Mouse (Mus musculus): Measurements from ENCODE around the gene Gm28539. TPM values are rescaled to one million over a fixed set of nuclear protein-coding genes. Genes with fewer than 3 reads are reported as not detected.

Gm28539 gene
- polyA plus RNA-seq, 1 experiment from 2014 or later: not detected

GRCm38 (mm10) chr16:18916064-18916463 lies 79.7 kb downstream of the Gm28539 start:
- 97% methylated on average over 4 of the region's 4 CpGs for WGBS
- H3K9me3 ChIP-seq (ENCODE audit: control insufficient read depth, low read length): no peaks in the 10 kb centered on the region
- no peaks in the 10 kb centered on the region for H3K4me1 ChIP-seq (replicated peaks; ENCODE audit: control insufficient read depth, insufficient read depth, low read length)
- H3K27me3 ChIP-seq (replicated peaks; ENCODE audit: control insufficient read depth, insufficient read depth, low read length): no peaks in the 10 kb centered on the region
- no peak overlapping the region for H3K27ac ChIP-seq (ENCODE audit: low read depth)
- H3K36me3 ChIP-seq (ENCODE audit: control insufficient read depth, insufficient read depth, low read length): peaks cover 78% of the 10 kb centered on the region
- DNase-seq (ENCODE audit: low spot score): no peak
- H3K9ac ChIP-seq (ENCODE audit: low read length): no peak overlapping the region
- H3K4me2 ChIP-seq (ENCODE audit: low read length): no peak overlapping the region
- H3K4me3 ChIP-seq (ENCODE audit: low read depth, low read length): no peak overlapping the region
- ATAC-seq (replicated peaks; ENCODE audit: low FRiP score, low TSS enrichment, low read depth): no peak

GRCm38 (mm10) chr16:18921771-18922170 lies 85.4 kb downstream of the Gm28539 start:
- no peak for DNase-seq (ENCODE audit: low spot score)
- Histone ChIP-seq H3K27ac (ENCODE audit: low read depth) (no peak overlapping the region), H3K36me3 (ENCODE audit: control insufficient read depth, insufficient read depth, low read length) (peaks cover 94% of the 10 kb centered on the region), H3K9ac (ENCODE audit: low read length) (no peak overlapping the region), H3K27me3 (replicated peaks; ENCODE audit: control insufficient read depth, insufficient read depth, low read length) (no peaks in the 10 kb centered on the region), H3K9me3 (ENCODE audit: control insufficient read depth, low read length) (no peaks in the 10 kb centered on the region), H3K4me1 (replicated peaks; ENCODE audit: control insufficient read depth, insufficient read depth, low read length) (no peaks in the 10 kb centered on the region), H3K4me2 (ENCODE audit: low read length) (no peak overlapping the region), H3K4me3 (ENCODE audit: low read depth, low read length) (no peak overlapping the region)
- ATAC-seq (replicated peaks; ENCODE audit: low FRiP score, low TSS enrichment, low read depth): no peak
- WGBS: 82% methylated on average over 2 of the region's 2 CpGs

GRCm38 (mm10) chr16:18927963-18928362 lies 91.6 kb downstream of the Gm28539 start:
- H3K4me2 ChIP-seq (ENCODE audit: low read length): no peak overlapping the region
- 100% methylated on average over 1 of the region's 1 CpGs for WGBS
- H3K4me3 ChIP-seq (ENCODE audit: low read depth, low read length): no peak overlapping the region
- no peak overlapping the region for H3K27ac ChIP-seq (ENCODE audit: low read depth)
- no peak for ATAC-seq (replicated peaks; ENCODE audit: low FRiP score, low TSS enrichment, low read depth)
- peaks cover 80% of the 10 kb centered on the region for H3K36me3 ChIP-seq (ENCODE audit: control insufficient read depth, insufficient read depth, low read length)
- H3K4me1 ChIP-seq (replicated peaks; ENCODE audit: control insufficient read depth, insufficient read depth, low read length): no peaks in the 10 kb centered on the region
- no peak overlapping the region for H3K9ac ChIP-seq (ENCODE audit: low read length)
- DNase-seq (ENCODE audit: low spot score): no peak
- H3K9me3 ChIP-seq (ENCODE audit: control insufficient read depth, low read length): no peaks in the 10 kb centered on the region
- H3K27me3 ChIP-seq (replicated peaks; ENCODE audit: control insufficient read depth, insufficient read depth, low read length): no peaks in the 10 kb centered on the region

GRCm38 (mm10) chr16:18938321-18939082 lies 102.1 kb downstream of the Gm28539 start:
- ATAC-seq (replicated peaks; ENCODE audit: low FRiP score, low TSS enrichment, low read depth): no peak
- H3K4me1 ChIP-seq (replicated peaks; ENCODE audit: control insufficient read depth, insufficient read depth, low read length): no peaks in the 10 kb centered on the region

GRCm38 (mm10) chr16:18943906-18944305 lies 107.5 kb downstream of the Gm28539 start:
- DNase-seq (ENCODE audit: low spot score) (no peak), ATAC-seq (replicated peaks; ENCODE audit: low FRiP score, low TSS enrichment, low read depth) (no peak)
- Histone ChIP-seq H3K27me3 (replicated peaks; ENCODE audit: control insufficient read depth, insufficient read depth, low read length) (no peaks in the 10 kb centered on the region), H3K4me3 (ENCODE audit: low read depth, low read length) (no peak overlapping the region), H3K4me1 (replicated peaks; ENCODE audit: control insufficient read depth, insufficient read depth, low read length) (no peaks in the 10 kb centered on the region), H3K36me3 (ENCODE audit: control insufficient read depth, insufficient read depth, low read length) (peaks cover 50% of the 10 kb centered on the region), H3K9me3 (ENCODE audit: control insufficient read depth, low read length) (no peaks in the 10 kb centered on the region), H3K9ac (ENCODE audit: low read length) (no peak overlapping the region), H3K27ac (ENCODE audit: low read depth) (no peak overlapping the region), H3K4me2 (ENCODE audit: low read length) (no peak overlapping the region)
- 90% methylated on average over 6 of the region's 6 CpGs for WGBS

More at GRCm38 (mm10) chr16:18938321-18939082, 102.1 kb downstream of the Gm28539 start:
- H3K4me3 ChIP-seq (ENCODE audit: low read depth, low read length): no peak overlapping the region
- no peak overlapping the region for H3K27ac ChIP-seq (ENCODE audit: low read depth)
- WGBS: 81% methylated on average over 5 of the region's 5 CpGs
- no peaks in the 10 kb centered on the region for H3K9me3 ChIP-seq (ENCODE audit: control insufficient read depth, low read length)
- H3K9ac ChIP-seq (ENCODE audit: low read length): no peak overlapping the region
- no peaks in the 10 kb centered on the region for H3K27me3 ChIP-seq (replicated peaks; ENCODE audit: control insufficient read depth, insufficient read depth, low read length)
- DNase-seq (ENCODE audit: low spot score): no peak
- peaks cover 52% of the 10 kb centered on the region for H3K36me3 ChIP-seq (ENCODE audit: control insufficient read depth, insufficient read depth, low read length)
- H3K4me2 ChIP-seq (ENCODE audit: low read length): no peak overlapping the region

- Histone ChIP-seq H3K9me3 (ENCODE audit: control insufficient read depth, low read length) (no peaks in the 10 kb centered on the region), H3K36me3 (ENCODE audit: control insufficient read depth, insufficient read depth, low read length) (peaks cover 93% of the 10 kb centered on the region), H3K4me2 (ENCODE audit: low read length) (no peak overlapping the region), H3K4me1 (replicated peaks; ENCODE audit: control insufficient read depth, insufficient read depth, low read length) (no peaks in the 10 kb centered on the region), H3K27ac (ENCODE audit: low read depth) (no peak overlapping the region), H3K4me3 (ENCODE audit: low read depth, low read length) (no peak overlapping the region), H3K9ac (ENCODE audit: low read length) (no peak overlapping the region), H3K27me3 (replicated peaks; ENCODE audit: control insufficient read depth, insufficient read depth, low read length) (no peaks in the 10 kb centered on the region)
- 96% methylated on average over 9 of the region's 9 CpGs for WGBS
- ATAC-seq (replicated peaks; ENCODE audit: low FRiP score, low TSS enrichment, low read depth): no peak
- DNase-seq (ENCODE audit: low spot score): no peak
Measured at GRCm38 (mm10) chr16:18948941-18949340, 112.6 kb downstream of the Gm28539 start.

GRCm38 (mm10) chr16:18950351-18950750 lies 114.0 kb downstream of the Gm28539 start:
- no peaks in the 10 kb centered on the region for H3K9me3 ChIP-seq (ENCODE audit: control insufficient read depth, low read length)

GRCm38 (mm10) chr16:18952813-18953212 lies 116.4 kb downstream of the Gm28539 start:
- Histone ChIP-seq H3K36me3 (ENCODE audit: control insufficient read depth, insufficient read depth, low read length) (peaks cover 100% of the 10 kb centered on the region), H3K4me1 (replicated peaks; ENCODE audit: control insufficient read depth, insufficient read depth, low read length) (no peaks in the 10 kb centered on the region), H3K4me2 (ENCODE audit: low read length) (no peak overlapping the region), H3K9ac (ENCODE audit: low read length) (no peak overlapping the region), H3K9me3 (ENCODE audit: control insufficient read depth, low read length) (no peaks in the 10 kb centered on the region), H3K27me3 (replicated peaks; ENCODE audit: control insufficient read depth, insufficient read depth, low read length) (no peaks in the 10 kb centered on the region), H3K4me3 (ENCODE audit: low read depth, low read length) (no peak overlapping the region), H3K27ac (ENCODE audit: low read depth) (no peak overlapping the region)
- ATAC-seq (replicated peaks; ENCODE audit: low FRiP score, low TSS enrichment, low read depth) (no peak), DNase-seq (ENCODE audit: low spot score) (no peak)

More at GRCm38 (mm10) chr16:18950351-18950750, 114.0 kb downstream of the Gm28539 start:
- Histone ChIP-seq H3K4me3 (ENCODE audit: low read depth, low read length) (no peak overlapping the region), H3K4me2 (ENCODE audit: low read length) (no peak overlapping the region), H3K9ac (ENCODE audit: low read length) (no peak overlapping the region), H3K27ac (ENCODE audit: low read depth) (no peak overlapping the region), H3K27me3 (replicated peaks; ENCODE audit: control insufficient read depth, insufficient read depth, low read length) (no peaks in the 10 kb centered on the region), H3K36me3 (ENCODE audit: control insufficient read depth, insufficient read depth, low read length) (peaks cover 99% of the 10 kb centered on the region), H3K4me1 (replicated peaks; ENCODE audit: control insufficient read depth, insufficient read depth, low read length) (no peaks in the 10 kb centered on the region)
- no peak for DNase-seq (ENCODE audit: low spot score)
- 100% methylated on average over 2 of the region's 2 CpGs for WGBS
- no peak for ATAC-seq (replicated peaks; ENCODE audit: low FRiP score, low TSS enrichment, low read depth)

GRCm38 (mm10) chr16:18955070-18955469 lies 118.7 kb downstream of the Gm28539 start:
- no peak for DNase-seq (ENCODE audit: low spot score)
- ATAC-seq (replicated peaks; ENCODE audit: low FRiP score, low TSS enrichment, low read depth): no peak
- no peak overlapping the region for H3K4me2 ChIP-seq (ENCODE audit: low read length)
- H3K36me3 ChIP-seq (ENCODE audit: control insufficient read depth, insufficient read depth, low read length): peaks cover 82% of the 10 kb centered on the region
- H3K27me3 ChIP-seq (replicated peaks; ENCODE audit: control insufficient read depth, insufficient read depth, low read length): no peaks in the 10 kb centered on the region
- 84% methylated on average over 3 of the region's 3 CpGs for WGBS
- H3K27ac ChIP-seq (ENCODE audit: low read depth): no peak overlapping the region
- H3K4me3 ChIP-seq (ENCODE audit: low read depth, low read length): no peak overlapping the region
- H3K4me1 ChIP-seq (replicated peaks; ENCODE audit: control insufficient read depth, insufficient read depth, low read length): no peaks in the 10 kb centered on the region
- H3K9me3 ChIP-seq (ENCODE audit: control insufficient read depth, low read length): no peaks in the 10 kb centered on the region
- no peak overlapping the region for H3K9ac ChIP-seq (ENCODE audit: low read length)

Data from intestine, embryonic 14.5 days (tissue).